Mouse (Mus musculus) neural tube, embryonic 10.5 days (tissue): Measurements from ENCODE around the gene Pdcl2.

ENCODE experiments used
- DNase-seq: peaks from one replicate; pipeline ENCODE4 v3.0.0-alpha.2; 2017; ENCODE audit warnings: low spot score; ENCODE audit errors: extremely low spot score

The Pdcl2 gene

GRCm38 (mm10) chr5:76303745-76304451 is 27.1 kb downstream of the Pdcl2 start:
- DNase-seq = peak; percentile 71

GRCm38 (mm10) chr5:76303379-76303744 is 27.6 kb downstream of the Pdcl2 start:
- no peak for DNase-seq

- no peak for DNase-seq
These were observed 28.9 kb downstream of the Pdcl2 start for GRCm38 (mm10) chr5:76302009-76302408.

GRCm38 (mm10) chr5:76289234-76289691 is 41.7 kb downstream of the Pdcl2 start:
- DNase-seq = no peak

GRCm38 (mm10) chr5:76288256-76288655 is 42.7 kb downstream of the Pdcl2 start:
- no peak for DNase-seq

GRCm38 (mm10) chr5:76287062-76287461 is 43.9 kb downstream of the Pdcl2 start:
- no peak for DNase-seq

- no peak for DNase-seq
These were observed 45.3 kb downstream of the Pdcl2 start for GRCm38 (mm10) chr5:76285699-76286098.

- no peak for DNase-seq
These were observed 47.1 kb downstream of the Pdcl2 start for GRCm38 (mm10) chr5:76283890-76284289.

- no peak for DNase-seq
These were observed 56.0 kb downstream of the Pdcl2 start for GRCm38 (mm10) chr5:76274977-76275376.
